Mouse (Mus musculus): Measurements from ENCODE around the gene Cenpa.

Cenpa gene

GRCm38 (mm10) chr5:30682967-30683600 lies 16.5 kb downstream of the Cenpa start:
- no peak for DNase-seq

DNA sequence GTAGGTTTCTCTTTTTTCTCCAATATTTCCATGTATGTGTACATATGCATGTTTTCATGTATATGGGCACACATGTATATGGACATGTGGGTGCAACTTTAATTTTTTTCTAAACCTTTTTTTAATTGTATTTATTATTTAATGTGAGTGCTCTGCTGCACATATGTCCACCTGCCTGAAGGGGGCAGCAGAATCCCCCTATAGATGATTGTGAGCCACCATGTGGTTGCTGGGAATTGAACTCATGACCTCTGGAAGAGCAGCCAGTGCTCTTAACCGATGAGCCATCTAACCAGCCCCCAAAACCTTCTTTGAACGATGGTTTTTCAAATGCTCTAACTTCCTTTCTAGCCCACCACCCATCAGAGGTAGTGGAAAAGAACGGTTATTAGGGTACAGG lies 17.4 kb downstream of the Cenpa start:
- no peak for DNase-seq

GRCm38 (mm10) chr5:30686781-30687180 lies 20.2 kb downstream of the Cenpa start:
- peak in 1 of 2 experiments; percentile 30 for DNase-seq

DNA sequence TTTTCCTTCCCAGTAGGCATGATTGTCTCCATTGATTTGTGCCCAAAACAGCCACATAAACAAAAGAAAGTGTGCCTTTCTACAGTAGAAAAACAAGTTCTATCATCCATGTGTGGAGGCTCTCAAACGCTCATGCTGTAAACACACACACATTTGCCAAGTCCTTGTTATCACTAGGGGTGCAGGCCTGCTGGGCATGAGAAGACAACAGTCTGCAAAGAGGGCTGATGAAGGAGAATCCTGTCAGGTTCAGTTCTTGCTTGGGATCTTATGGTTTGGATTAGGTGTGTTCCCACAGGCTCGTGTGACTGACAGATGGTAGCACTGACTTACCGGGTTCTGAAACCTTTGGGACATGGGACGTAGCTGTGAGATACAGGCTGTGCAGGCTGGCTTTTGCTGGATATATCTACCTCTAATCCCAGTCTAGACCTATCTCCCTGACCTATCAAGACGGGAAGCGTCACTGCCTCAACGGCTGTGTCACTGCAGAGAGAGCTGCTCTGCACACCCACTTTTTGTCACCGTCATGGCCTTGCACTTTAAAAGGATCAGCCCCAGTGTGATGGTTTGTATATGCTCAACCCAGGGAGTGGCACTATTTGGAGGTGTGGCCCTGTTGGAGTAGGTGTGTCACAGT lies 33.9 kb downstream of the Cenpa start:
- DNase-seq, result peak in 1 of 2 experiments; percentile 21

DNA sequence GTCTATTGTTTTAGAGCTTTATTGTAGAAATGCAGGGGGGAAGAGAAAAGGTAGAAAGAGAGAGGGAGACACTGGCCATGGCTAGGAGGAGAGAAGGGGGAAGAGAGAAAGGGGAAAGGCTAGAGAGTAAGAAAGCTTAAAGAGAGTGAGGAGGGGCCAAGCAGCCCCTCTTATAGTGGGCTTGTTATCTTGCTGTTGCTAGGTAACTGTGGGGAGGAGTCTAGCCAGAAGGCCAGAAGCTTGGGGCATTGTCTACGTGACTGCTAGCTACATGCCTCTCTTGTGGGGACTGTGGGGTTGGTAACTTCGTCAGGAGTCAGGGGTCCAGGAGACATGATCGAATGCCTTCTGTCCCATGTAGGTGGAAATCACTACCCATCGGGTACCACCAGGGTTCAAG lies 34.8 kb downstream of the Cenpa start:
- peak in 1 of 2 experiments; percentile 18 for DNase-seq

- peak in 1 of 2 experiments; percentile 9 for DNase-seq
Measured at GRCm38 (mm10) chr5:30701866-30702265, 35.3 kb downstream of the Cenpa start.

DNA sequence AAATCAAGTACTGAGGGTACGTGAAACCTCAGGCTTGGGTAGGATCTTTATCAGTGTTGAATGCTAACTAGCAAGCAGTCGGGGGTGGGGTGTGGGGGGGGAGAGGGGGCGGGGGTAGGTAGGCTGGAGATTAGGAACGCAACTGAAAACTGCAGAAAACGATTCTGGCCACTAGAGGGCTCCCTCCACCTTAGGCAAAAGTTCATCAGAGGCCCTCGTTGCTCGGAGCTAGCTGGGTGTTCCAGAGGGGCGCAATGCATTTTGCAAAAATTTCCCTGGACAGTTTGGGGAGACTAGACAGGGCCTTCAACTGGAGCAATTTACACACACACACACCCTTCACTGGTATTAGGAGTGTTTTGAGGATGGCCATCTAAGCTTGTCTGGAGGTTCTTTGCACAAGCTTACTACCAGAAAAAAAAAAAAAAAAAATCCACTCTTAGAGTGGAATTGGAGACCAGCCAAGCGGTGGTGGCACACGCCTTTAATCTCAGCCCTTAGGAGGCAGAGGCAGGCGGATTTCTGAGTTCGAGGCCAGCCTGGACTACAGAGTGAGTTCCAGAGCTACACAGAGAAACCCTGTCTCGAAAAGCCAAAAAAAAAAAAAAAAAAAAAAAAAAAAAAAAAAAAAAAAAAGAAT lies 43.3 kb downstream of the Cenpa start:
- peak; percentile 75 to 85 for DNase-seq

- DNase-seq, result no peak
Measured at GRCm38 (mm10) chr5:30710486-30710885, 43.9 kb downstream of the Cenpa start.

DNA sequence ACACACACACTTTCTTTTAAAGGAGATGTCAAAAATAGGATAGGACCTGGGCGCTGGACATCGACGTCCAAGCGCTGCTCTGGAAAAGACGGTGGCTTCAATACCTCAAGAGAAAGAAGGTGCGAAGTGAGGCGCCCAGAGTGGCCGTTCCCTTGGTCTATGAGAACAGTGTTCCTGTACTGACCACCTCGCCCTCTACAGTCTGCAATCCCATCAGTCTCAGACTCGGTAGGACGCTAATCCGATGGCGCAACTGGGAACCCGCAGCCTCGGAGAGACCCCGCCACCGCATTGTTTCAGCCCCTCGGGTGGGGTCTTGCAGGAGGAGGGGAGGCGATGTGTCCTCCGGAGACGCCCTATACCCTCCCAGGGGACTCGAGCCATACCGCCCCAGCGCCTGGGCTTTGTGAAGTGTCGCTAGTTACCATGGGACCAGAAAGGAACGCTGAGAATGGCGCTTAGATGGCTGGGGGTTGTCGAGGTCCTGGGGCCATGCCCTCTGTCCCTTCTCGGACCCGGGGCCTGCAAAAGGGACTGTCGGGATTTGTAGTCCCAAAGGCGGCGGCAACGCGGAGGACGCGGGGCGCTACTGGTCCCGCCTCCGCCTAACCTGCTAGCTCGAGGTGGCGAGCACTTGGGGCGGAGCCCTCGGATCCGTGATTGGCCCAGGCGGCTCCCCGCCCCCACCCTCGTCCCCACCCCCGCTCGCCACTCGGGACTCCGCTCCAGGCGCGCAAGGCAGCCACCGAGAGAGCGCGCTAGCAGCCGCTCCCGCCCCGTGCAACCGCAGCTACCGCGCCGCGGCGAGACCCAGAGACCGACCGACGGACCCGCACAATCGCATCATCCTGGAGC lies 44.8 kb downstream of the Cenpa start, which contains the start of gene Dpysl5:
TSS of gene Dpysl5 (plus strand) at position 418 of the 855 bp plus-strand sequence.
- DNase-seq, result peak; percentile 86 to 95

DNA sequence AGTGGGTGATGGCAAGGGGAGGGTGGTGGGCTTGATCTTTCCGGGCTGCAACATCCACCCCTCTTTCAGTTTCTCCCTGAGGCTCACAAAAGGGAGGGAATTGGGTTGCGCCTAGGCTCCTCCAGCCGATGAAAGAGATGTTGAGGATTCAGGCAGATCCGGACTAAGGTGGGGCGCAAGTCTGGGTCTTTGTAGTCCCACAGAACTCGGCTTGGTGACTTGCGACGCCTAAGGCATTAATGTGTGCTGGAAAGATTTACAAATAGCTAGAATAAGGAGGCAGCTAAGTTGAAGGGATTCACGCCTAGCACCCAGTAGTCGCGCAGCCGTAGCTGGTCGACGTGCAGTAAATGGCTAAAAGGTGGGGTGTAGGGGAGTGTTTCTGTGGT lies 45.4 kb downstream of the Cenpa start:
- no peak for DNase-seq

DNA sequence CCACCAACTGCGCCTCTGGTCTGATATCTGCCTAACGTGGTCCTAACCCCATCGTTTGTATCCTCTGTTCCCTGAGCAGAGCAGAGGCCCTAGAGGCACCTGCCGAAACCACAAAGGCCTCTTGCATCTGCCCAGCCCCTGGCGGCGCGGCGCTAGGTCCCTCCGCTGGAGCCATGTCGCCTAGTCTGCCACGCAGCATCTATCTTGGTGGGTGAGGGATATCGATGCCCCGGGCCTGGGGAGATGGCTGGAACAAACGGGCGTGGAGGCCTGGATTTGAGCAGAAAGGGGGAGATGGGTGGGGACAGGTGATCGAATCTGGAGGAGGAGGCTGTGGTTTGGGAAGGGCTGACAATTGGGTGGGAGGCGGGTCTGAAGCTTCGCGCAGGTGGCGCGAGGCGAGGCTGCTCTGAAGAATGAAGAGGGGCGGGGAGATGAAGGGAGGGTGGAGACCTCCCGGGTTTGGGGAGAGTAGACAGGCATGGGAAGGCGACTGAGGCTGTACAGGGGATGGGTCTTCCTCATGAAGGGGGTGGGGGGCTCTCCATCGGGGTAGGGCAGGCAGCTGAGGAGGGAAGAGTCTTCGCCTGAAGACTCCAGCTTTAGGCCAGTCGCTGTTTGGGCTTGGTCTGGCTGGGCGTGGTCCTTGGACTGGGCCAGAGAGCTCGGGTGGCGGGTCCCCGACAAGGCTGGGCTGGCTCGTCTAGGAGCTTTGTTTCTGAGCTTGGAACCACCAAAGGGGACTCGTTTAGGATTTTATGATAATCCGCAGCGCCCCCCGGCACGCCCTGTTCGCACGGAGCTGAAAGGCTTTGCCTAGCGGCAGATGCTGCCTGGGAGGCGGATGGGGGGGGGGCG lies 46.1 kb downstream of the Cenpa start:
- DNase-seq, result no peak

DNA sequence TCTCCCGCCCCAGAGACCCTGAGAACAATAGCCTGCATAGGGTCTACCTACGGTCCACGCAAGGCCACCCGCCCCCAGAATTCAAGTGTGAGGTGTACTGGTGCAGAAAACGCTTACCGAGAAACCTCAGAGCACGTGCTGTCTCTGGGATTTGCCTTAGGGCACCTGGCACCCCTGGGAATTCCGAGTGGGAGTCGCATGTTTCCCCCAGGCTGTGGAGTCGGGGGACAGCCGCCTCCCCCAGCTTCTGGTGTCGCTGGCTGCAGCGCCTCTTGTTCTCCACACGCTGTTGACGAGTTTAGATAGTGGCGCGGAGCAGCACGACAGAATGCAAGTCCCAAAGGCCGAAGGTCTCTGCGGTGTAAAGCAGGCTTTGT lies 46.7 kb downstream of the Cenpa start:
- DNase-seq, result peak in 1 of 2 experiments; percentile 40

DNA sequence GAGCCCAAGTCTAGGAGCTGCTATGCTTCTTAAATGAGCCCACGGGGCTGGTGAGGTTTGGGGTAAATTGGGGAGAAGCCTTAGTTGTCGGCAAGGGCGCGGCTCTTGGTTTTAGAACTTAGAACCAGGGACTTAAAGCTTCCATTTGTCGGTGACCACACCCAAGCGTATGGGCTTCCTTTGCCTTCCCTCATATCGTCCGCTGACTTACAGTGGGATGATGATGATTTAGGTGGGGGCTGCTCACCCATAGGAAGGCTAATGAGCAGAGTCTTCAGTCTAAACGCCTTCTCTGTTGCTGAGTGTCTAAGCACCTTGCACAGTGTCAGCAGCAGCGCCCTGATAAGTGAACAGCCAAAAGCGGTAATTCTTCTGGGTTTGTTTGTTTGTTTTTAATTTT lies 47.1 kb downstream of the Cenpa start:
- DNase-seq, result no peak

DNA sequence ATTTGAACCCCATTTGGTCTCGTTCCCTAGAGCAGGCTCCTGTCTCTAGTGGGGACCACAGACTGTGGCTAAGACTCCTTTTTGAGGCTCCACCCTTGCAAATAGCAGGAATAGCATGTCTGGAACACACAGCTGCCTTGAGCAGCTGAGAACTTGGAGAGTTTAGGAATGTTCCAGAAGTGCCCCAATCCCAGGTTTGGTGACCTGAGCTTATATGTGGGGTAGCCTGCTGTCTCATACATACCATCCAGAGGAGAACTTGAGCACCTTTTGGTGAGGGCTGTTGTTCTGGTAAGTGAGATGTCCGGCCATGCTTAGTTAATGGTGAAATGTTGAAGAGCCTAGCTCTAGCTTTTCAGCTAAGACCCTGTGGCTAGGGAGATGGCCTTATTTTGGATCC lies 49.7 kb downstream of the Cenpa start:
- DNase-seq, result no peak

- DNase-seq, result no peak
Measured at GRCm38 (mm10) chr5:30717506-30717905, 50.9 kb downstream of the Cenpa start.

GRCm38 (mm10) chr5:30717991-30718703 lies 51.6 kb downstream of the Cenpa start:
- no peak for DNase-seq

GRCm38 (mm10) chr5:30721935-30722334 lies 55.4 kb downstream of the Cenpa start:
- no peak for DNase-seq
